Mouse (Mus musculus) MEL-GATA-1-ER (cell line): ENCODE measurements around the gene Chd2.
A peak's percentile ranks its signal among the peaks of the same experiment; 100 is the strongest.
"Not testable (repeated sequence)": the region's sequence is repeated elsewhere in the genome, so short reads cannot be mapped to it uniquely, and the experiment has no call there.

ENCODE experiments used
- DNase-seq: peaks from one replicate; pipeline ENCODE4 v3.0.0-alpha.2; 2012; ENCODE audit warnings: low read depth; ENCODE audit errors: extremely low read depth

The Chd2 gene

GRCm38 (mm10) chr7:73523183-73523582 lies 18.4 kb downstream of the Chd2 start:
- no peak for DNase-seq

DNA sequence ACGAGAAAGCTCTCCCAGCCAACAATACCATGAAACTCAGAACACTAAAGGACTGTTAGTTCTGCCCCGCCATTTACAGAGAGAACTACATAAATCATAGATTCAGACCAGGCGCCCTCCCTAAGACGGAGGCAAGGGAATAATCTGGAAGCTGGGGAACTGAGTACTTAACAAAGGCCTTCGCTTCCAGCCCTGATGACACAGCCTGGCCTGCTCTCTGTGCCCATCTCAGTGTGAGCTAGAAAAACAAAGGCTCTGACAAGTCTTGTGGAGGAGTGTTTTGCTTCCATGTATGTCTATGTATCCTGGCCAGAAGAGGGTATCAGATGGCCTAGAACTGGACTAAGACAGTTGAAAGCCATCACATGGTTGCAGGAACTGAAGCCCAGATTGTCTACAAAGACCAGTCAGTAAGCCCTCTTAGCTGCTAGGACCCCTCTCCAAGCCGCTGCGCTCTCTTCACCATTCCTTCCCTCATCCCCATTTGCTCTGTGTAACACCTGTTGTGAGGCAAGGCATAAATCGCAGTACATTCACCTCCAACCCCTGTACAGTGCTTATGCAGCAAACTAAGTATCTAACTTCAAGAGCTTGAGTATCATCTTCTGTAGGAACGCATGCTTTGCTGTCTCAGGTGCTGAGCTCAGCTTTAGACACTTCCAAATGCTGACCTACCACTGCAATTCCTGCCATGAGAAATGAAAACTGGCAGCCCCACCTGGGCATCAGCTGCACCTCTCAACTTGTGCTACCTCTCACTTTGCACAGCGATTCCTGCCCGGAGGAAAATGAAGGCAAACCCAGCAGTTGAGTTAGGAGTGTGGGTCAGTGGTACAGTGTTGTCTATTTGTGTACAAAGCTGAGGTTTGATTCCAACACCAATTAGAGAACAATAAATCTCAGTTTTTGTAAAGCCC lies 20.1 kb downstream of the Chd2 start:
- DNase-seq = no peak

- no peak for DNase-seq
Measured at GRCm38 (mm10) chr7:73520231-73520630, 21.4 kb downstream of the Chd2 start.

GRCm38 (mm10) chr7:73519060-73519796 lies 22.4 kb downstream of the Chd2 start:
- DNase-seq = no peak

DNA sequence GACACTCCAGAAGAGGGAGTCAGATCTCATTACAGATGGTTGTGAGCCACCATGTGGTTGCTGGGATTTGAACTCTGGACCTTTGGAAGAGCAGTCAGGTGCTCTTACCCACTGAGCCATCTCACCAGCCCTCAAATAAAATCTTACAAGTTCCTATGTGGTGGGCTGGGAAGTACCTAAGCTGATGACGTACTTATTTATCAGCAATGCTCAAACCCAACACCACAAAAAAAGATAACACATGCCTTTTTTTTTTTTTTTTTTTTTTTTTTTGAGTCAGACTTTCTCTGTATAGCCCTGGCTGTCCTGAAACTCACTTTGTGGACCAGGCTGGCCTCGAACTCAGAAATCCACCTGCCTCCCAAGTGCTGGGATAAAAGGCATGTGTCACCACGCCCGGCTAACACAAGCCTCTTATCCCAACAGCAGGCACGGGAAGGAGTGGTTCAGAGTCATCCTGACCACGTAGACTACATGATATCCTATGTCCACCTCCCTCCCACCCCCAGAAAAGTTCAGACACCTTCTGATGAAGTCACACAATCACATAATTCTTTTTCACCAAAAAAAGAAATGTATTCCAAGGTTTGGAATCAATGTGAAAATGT lies 23.2 kb downstream of the Chd2 start:
- not testable (repeated sequence) for DNase-seq

- DNase-seq = no peak
Measured at GRCm38 (mm10) chr7:73517432-73518054, 24.1 kb downstream of the Chd2 start.

DNA sequence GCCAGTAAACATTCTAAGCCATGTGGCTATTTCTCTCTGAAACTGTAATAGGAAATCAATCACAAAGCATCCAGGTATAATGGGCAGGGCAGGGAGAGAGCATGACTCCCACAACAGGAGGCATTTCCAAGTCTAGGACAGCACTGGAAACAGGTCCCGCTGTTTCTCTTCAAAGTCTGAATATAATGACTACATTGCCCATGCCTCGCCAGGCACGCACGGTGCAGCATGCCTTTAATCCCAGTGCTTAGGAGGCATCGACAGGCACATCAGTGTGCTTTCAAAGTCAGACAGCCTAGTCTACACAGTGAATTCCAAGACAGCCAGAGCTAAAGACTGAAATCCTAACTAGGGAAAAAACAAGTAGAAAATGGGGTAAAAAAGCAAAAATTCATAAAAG lies 24.8 kb downstream of the Chd2 start:
- no peak for DNase-seq

- DNase-seq = no peak
Measured at GRCm38 (mm10) chr7:73514560-73514959, 27.1 kb downstream of the Chd2 start.

DNA sequence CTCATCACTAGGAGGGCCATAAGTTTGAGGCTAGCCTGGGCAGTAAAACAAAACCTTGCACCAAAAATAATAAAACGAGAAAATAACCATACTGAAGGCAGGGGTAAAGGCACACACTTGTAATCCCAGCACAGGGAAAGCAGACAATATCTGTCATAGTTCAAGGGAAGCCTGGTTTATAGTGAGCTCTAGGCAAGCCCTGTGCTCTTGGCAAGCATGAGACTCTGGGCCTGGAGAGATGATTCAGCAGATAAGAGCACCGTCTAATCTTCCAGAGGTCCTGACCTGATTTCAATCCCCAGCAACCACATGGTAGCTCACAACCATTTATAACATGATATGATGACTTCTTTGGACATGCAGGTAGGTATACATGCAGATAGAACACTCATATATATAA lies 29.2 kb downstream of the Chd2 start:
- no peak for DNase-seq

DNA sequence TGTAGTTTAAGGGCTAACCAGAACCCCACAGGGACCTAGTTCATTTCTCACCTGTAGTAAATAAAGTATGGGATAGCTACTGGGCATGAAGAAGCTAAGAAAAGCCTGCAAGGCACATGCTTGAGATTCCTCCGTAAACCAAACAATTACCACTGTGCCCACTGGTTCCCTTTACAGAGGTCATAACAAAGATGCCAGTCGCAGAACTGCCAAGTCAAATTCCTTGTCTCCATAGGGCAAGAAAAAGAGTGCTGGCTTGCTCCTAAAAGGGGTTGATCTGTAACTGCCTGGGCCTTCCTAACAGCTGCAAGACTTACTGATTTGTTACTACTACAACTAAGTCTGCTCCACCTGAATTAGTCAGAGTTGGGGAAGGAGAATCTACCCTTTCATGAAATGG lies 32.9 kb downstream of the Chd2 start:
- no peak for DNase-seq

DNA sequence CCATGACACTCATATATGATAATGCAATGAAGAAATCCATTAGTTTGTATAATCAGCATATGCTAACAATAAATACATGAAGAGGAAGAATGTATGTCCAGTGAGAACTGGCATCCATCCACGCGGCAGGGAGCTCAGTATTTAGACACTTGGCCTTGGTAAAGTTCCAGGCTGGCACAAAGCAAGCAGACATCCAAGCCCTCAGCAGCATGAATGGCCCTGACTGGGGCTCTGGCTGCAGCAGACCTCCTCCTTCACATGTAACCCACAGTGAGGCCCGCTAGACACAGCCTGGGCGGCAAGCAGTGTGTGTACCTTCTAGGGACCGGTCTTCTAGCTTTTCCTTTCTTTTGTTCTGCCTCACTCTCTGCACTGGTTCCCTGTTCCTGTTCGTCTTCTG lies 34.1 kb downstream of the Chd2 start:
- DNase-seq = no peak

DNA sequence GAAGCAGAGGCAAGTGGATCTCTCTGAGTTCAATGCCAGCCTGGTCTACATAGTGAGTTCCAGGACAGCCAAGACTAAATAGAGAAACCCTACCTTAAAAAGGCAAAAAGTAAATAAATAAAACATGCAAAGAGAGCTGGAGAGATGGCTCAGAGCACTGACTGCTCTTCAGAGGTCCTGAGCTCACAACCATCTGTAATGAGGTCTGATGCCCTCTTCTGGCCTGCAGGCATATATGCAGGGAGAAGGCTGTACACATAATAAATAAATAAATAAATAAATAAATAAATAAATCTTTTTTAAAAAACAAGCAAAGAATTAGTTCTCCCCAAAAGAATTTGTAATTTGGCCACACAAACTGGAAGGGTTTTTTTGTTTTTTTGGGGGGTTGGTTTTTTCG lies 34.8 kb downstream of the Chd2 start:
- DNase-seq = no peak

DNA sequence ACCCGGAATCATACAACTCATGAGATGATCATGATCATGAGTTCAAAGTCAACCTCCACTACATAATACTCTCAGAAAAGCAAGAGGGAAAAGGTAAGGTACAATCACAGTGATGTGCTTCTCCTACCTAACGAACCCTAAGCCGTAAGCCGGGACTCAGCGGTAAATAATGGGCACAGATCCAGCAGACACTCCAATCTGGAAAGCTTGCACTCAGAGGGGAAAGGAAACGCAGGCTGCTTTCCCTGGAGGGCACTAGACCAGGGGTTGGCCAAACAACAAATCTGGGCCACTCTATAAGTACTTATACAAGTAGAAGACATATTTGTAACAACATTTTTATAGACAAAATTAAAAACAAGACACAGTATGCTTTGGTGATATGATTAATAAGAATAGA lies 36.4 kb downstream of the Chd2 start:
- no peak for DNase-seq

DNA sequence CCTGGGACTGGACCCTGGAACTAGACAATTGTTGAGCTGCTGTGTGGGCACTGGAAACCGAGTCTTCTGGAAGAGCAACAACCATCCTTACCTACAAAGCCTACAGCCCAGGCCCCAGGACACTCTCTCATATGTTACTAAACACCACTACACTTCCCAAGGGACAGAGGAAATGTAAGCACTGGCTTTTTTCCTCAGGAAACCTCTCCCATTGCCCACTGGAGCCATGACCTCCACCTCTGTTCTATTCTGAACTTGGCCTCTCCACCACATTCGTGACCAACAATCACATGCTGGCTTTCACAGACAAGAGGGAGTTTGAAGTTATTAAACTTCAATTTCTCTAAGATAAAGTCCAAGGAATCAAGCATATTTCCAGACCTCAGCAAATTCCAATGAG lies 43.4 kb downstream of the Chd2 start:
- DNase-seq = no peak

DNA sequence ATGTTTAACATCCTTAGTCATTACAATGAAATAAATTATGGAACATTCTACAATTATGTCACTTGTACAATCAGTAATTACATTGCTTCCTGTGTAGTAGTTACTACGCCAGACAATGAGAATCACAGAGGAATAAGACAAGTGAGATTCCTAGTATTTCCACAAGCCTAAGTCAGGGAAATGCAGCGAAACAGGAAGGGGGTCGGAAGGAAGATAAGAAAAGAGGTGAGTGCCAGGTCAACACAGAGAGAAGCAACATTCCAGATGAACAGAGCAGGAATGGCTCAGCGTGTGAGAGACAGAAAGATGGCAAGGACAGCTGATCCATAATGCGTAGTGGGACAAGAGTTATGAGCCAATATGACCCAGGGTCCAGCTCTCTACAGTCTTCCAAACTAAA lies 52.4 kb downstream of the Chd2 start:
- no peak for DNase-seq

GRCm38 (mm10) chr7:73481094-73481493 lies 60.5 kb downstream of the Chd2 start:
- no peak for DNase-seq

- DNase-seq = peak; percentile 20
Measured at GRCm38 (mm10) chr7:73479506-73479905, 62.1 kb downstream of the Chd2 start.

DNA sequence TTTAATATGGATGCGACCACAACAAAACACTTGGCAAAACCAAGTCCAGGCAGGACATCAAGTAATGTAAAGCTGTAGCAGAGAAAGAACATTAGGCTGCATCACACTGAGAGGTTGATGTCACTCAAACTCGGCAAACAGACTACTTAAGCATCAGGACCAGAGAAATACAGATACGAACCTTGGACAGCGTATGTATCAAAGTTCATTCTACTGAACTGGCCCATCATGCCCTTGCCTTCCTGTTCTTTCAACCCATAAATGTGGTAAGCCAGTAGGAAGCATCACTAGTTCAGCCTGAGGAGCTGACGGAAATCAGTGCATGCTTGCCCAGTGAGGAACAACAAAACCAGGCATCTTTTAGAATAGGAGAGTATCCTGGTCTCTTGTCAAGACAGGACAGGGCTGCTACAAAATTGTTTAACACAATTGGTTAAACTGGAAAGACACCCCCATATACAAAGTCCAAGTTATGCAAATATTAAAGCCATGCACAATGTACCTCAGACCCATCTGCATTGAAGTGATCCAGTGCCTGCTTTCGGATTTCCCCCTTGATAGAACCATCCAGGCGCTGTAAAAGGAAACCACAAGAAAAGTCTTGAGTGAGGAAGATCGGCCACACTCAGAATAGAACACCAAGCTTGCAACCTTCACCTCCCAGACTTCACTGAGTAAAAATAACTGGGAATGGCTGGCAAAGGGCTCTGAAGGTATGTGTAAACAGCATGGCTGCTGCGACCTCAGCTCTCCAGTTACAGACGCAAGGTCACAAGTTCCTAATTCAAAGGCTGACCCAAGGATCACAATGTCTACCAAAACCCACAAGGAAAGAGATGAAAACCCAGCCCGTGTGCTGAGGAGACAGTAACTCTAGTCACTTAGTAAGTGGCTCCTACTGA lies 63.2 kb downstream of the Chd2 start:
- no peak for DNase-seq

GRCm38 (mm10) chr7:73467741-73468140 lies 73.9 kb downstream of the Chd2 start:
- DNase-seq = no peak

DNA sequence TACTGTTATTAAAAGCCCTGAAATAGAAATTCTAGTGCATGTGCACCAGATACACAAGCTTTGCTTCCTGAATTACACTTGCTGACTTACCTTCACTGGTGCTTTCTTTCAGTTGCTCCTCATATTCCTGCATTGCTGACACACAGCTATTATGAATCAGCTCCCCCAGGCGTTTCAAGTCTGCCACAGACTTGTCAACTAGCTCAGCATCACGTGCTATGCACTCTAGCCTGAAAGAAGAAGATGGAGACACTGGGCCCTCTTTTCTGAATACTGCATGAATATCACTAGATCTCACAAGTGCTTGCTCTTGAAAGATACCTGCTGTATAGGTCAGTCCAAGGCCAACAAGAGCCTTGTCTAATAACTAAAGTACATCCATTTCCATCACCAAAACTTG lies 78.1 kb downstream of the Chd2 start:
- no peak for DNase-seq

DNA sequence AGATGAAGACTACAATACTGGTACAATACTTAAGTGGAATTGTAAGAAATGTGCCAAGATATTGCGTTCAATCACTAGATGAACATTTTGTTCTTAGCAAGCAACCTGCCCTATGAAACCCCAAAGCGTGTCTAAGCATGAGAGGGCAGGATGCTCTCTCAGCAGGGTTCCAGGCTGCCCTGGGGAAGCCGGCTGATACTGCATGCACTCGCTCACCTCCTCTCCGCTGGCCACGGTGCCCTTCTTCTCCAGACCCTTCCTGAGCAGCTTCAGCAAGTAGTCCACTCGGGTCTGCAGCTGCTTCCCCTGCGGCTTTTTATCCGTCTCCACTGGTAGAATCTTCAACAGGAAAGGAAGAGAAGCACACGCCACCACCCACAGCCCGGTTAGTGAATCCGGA lies 87.5 kb downstream of the Chd2 start:
- no peak for DNase-seq
